Mouse (Mus musculus): ENCODE results near the gene Wsb2.

The Wsb2 gene

GRCm38 (mm10) chr5:117357129-117357477 is at the start of gene Wsb2:
Wsb2 (plus strand) TSS chr5:117357304.
- WGBS: under 1% methylated on average over 39 of the region's 54 CpGs

- WGBS: 30% methylated on average over 11 of the region's 11 CpGs
Measured at GRCm38 (mm10) chr5:117307699-117308098, 49.4 kb upstream of the Wsb2 start.

GRCm38 (mm10) chr5:117313420-117313819 is 43.7 kb upstream of the Wsb2 start:
- WGBS: 33% methylated on average over 14 of the region's 14 CpGs

GRCm38 (mm10) chr5:117313909-117314308 is 43.2 kb upstream of the Wsb2 start:
- WGBS: 50% methylated on average over 10 of the region's 10 CpGs

GRCm38 (mm10) chr5:117314587-117315428 is 42.3 kb upstream of the Wsb2 start:
- 50% methylated on average over 9 of the region's 9 CpGs for WGBS

- WGBS: 1% methylated on average over 78 of the region's 81 CpGs
Measured at GRCm38 (mm10) chr5:117318741-117319629, 38.1 kb upstream of the Wsb2 start, which contains the start of gene Vsig10. Vsig10 (plus strand) TSS chr5:117319083.

- 91% methylated on average over 9 of the region's 9 CpGs for WGBS
Measured at GRCm38 (mm10) chr5:117323751-117324150, 33.4 kb upstream of the Wsb2 start.

- 75% methylated on average over 6 of the region's 6 CpGs for WGBS
Measured at GRCm38 (mm10) chr5:117326408-117326807, 30.7 kb upstream of the Wsb2 start.

GRCm38 (mm10) chr5:117330457-117330856 is 26.6 kb upstream of the Wsb2 start:
- WGBS: 93% methylated on average over 7 of the region's 7 CpGs

GRCm38 (mm10) chr5:117337999-117338398 is 19.1 kb upstream of the Wsb2 start:
- WGBS: 81% methylated on average over 10 of the region's 10 CpGs

GRCm38 (mm10) chr5:117338503-117338902 is 18.6 kb upstream of the Wsb2 start:
- 92% methylated on average over 8 of the region's 8 CpGs for WGBS

GRCm38 (mm10) chr5:117340081-117340480 is 17.0 kb upstream of the Wsb2 start:
- 87% methylated on average over 6 of the region's 6 CpGs for WGBS

- 91% methylated on average over 6 of the region's 6 CpGs for WGBS
Measured at GRCm38 (mm10) chr5:117341896-117342295, 15.2 kb upstream of the Wsb2 start.

GRCm38 (mm10) chr5:117344496-117344895 is 12.6 kb upstream of the Wsb2 start:
- WGBS: 67% methylated on average over 5 of the region's 5 CpGs

- WGBS: 86% methylated on average over 5 of the region's 5 CpGs
Measured at GRCm38 (mm10) chr5:117345432-117345976, 11.6 kb upstream of the Wsb2 start.

GRCm38 (mm10) chr5:117346281-117346680 is 10.8 kb upstream of the Wsb2 start:
- WGBS: 56% methylated on average over 3 of the region's 3 CpGs

GRCm38 (mm10) chr5:117347011-117347410 is 10.1 kb upstream of the Wsb2 start:
- WGBS: 84% methylated on average over 5 of the region's 5 CpGs

GRCm38 (mm10) chr5:117347838-117348237 is 9.3 kb upstream of the Wsb2 start:
- WGBS: 97% methylated on average over 2 of the region's 2 CpGs

GRCm38 (mm10) chr5:117348279-117348678 is 8.8 kb upstream of the Wsb2 start:
- WGBS: 42% methylated on average over 19 of the region's 19 CpGs

- 71% methylated on average over 8 of the region's 8 CpGs for WGBS
Measured at GRCm38 (mm10) chr5:117354121-117354520, 3.0 kb upstream of the Wsb2 start.

GRCm38 (mm10) chr5:117355648-117356303 is 1.3 kb upstream of the Wsb2 start:
- 46% methylated on average over 14 of the region's 14 CpGs for WGBS
